Mouse (Mus musculus) myocyte (in vitro differentiated cells): ENCODE data around the gene Aplp2. TPM values are rescaled to one million over a fixed set of nuclear protein-coding genes. Genes with fewer than 3 reads are reported as not detected.
A peak's percentile ranks its signal among the peaks of the same experiment; 100 is the strongest.

Source experiments
- H3K27me3 ChIP-seq: one replicate; pipeline ENCODE4 v1.6.1; 2011; ENCODE audit not compliant: control insufficient read depth, insufficient read depth, insufficient read length
- H3K36me3 ChIP-seq: one replicate; pipeline ENCODE4 v1.6.1; 2011; ENCODE audit not compliant: control insufficient read depth, insufficient read depth
- H3K4me2 ChIP-seq: one replicate; pipeline ENCODE4 v1.6.1; 2011; ENCODE audit warnings: low read depth, control low read depth
- H3K4me3 ChIP-seq: one replicate; pipeline ENCODE4 v1.5.1; 2011; ENCODE audit warnings: mild to moderate bottlenecking, control low read depth, moderate library complexity
- H3K79me2 ChIP-seq: one replicate; pipeline ENCODE4 v1.6.1; 2011; ENCODE audit not compliant: control insufficient read depth, insufficient read depth
- H3ac ChIP-seq: one replicate; pipeline ENCODE4 v1.6.1; 2011; ENCODE audit not compliant: control insufficient read depth, insufficient read length
- CEBPB ChIP-seq: IDR thresholded peaks from 2 replicates; pipeline ENCODE4 v1.6.1; 2011; ENCODE audit warnings: mild to moderate bottlenecking, moderate library complexity; ENCODE audit not compliant: poor library complexity, insufficient read depth, severe bottlenecking
- E2F4 ChIP-seq: IDR thresholded peaks from one replicate; pipeline ENCODE4 v1.6.1; 2011; ENCODE audit warnings: mild to moderate bottlenecking, control low read depth, moderate library complexity; ENCODE audit not compliant: insufficient read depth
- MAX ChIP-seq: IDR thresholded peaks from one replicate; pipeline ENCODE4 v1.6.1; 2011; ENCODE audit warnings: low read depth, mild to moderate bottlenecking, control low read depth
- MYOD1 ChIP-seq, 3 experiments: IDR thresholded peaks; one replicate each; pipeline ENCODE4 v1.6.1; 2011; ENCODE audit warnings: control low read depth in 2 of 3, low read depth in 2 of 3, mild to moderate bottlenecking in 2 of 3, moderate library complexity in 1 of 3; ENCODE audit not compliant: insufficient read length in 2 of 3, control insufficient read depth in 1 of 3
- MYOG ChIP-seq, 3 experiments: IDR thresholded peaks; one replicate each; pipeline ENCODE4 v1.6.1; 2011; ENCODE audit warnings: control low read depth in 2 of 3, low read depth in 2 of 3, mild to moderate bottlenecking in 2 of 3; ENCODE audit not compliant: insufficient read length in 2 of 3, control insufficient read depth in 1 of 3, insufficient read depth in 1 of 3
- POLR2A ChIP-seq: IDR thresholded peaks from one replicate; pipeline ENCODE4 v1.6.1; 2011; ENCODE audit warnings: low read depth, mild to moderate bottlenecking, control low read depth, moderate library complexity; ENCODE audit not compliant: insufficient read length
- POLR2AphosphoS2 ChIP-seq: IDR thresholded peaks from one replicate; pipeline ENCODE4 v1.6.1; 2011; ENCODE audit warnings: low read depth, control low read depth; ENCODE audit not compliant: insufficient read length
- REST ChIP-seq: IDR thresholded peaks from one replicate; pipeline ENCODE4 v1.6.1; 2011; ENCODE audit warnings: mild to moderate bottlenecking, control low read depth, moderate library complexity; ENCODE audit not compliant: insufficient read depth, insufficient read length
- SRF ChIP-seq: IDR thresholded peaks from one replicate; pipeline ENCODE4 v1.6.1; 2011; ENCODE audit warnings: low read depth; ENCODE audit not compliant: control insufficient read depth, insufficient read length
- TCF12 ChIP-seq: IDR thresholded peaks from one replicate; pipeline ENCODE4 v1.6.1; 2011; ENCODE audit warnings: mild to moderate bottlenecking, control low read depth; ENCODE audit not compliant: poor library complexity, insufficient read depth, severe bottlenecking
- TCF3 ChIP-seq: IDR thresholded peaks from one replicate; pipeline ENCODE4 v1.6.1; 2011; ENCODE audit warnings: low read depth, control low read depth; ENCODE audit not compliant: insufficient read length
- USF1 ChIP-seq: IDR thresholded peaks from one replicate; pipeline ENCODE4 v1.6.1; 2011; ENCODE audit warnings: low read depth, mild to moderate bottlenecking, control low read depth, moderate library complexity
- polyA plus RNA-seq: library from polyadenylated mRNA; unstranded; fragments of >200 nt; fragmentation: generic; extraction: Trizol; gene quantifications from one replicate; pipeline ENCODE4 v1.2.1, GENCODE M21; 2012; ENCODE audit warnings: missing spikeins

The Aplp2 gene
- polyA plus RNA-seq, 1 experiment: 65.7 TPM

DNA sequence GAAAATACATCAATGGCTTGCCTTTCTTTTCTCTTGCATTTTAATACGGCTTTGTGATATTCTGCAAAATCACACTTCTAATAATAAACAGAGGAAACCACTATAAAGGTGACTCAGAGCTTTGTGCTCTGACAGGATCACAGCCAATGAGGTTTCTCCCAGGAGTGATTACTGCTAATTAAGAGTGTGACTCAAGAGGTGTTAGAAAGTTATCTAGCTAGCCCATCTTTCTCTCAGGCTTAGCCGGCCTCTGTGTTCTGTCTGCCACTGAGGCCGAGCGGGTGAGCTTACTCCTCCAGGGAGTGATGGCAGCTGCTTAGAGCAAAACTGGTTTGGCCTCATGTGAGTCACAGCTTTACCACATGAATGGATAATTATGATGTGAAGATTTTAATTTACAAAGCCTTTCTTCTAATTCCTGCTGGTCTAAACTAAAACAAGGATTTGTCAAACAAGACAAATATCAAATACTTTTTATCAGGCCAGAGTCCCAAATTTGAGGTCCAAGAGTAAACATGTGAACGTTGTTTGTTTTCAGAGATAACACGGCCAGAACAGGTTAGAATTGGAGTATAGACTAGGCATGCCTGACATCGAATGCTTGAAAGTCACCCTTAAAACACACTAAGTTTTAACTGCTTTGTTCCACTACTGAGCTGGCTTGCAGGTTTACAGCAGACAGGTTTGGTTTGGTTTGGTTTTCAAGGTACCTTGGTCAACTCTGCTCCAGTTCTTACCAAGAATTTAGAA lies 6.2 kb upstream of the Aplp2 start:
- no peak overlapping the region for H3ac ChIP-seq
- no peak overlapping the region for H3K4me2 ChIP-seq
- no peak overlapping the region for H3K4me3 ChIP-seq
- H3K27me3 ChIP-seq: no peaks in the 10 kb centered on the region
- H3K36me3 ChIP-seq: no peaks in the 10 kb centered on the region
- H3K79me2 ChIP-seq: no peaks in the 10 kb centered on the region
- TF ChIP-seq REST: no peak

DNA sequence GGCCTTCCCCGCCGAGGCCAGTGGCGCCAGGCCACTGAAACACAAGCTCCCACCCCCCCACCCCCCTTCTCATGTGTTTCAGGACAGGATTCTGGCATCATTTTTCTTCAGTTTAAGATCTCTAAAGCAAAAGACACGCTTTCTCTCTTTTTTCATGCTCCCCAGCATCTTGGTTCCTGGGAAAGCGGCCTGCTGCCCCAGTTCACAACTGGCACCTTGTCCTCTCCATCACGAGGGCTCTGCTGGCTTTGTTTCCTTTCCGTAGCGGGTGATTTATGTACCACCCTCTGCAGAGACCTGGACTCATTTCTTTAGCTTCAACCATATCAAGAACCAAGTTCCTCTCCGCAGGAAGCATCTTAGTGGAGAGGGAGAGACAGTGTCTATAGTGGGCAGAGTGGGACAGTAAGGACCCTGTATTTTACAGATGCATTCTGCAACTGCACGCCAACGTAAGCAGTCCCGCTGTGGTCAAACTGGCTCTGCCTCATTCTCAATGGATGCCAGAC lies 939 bp upstream of the Aplp2 start:
- peak overlapping the region; percentile 68 for H3K4me2 ChIP-seq

DNA sequence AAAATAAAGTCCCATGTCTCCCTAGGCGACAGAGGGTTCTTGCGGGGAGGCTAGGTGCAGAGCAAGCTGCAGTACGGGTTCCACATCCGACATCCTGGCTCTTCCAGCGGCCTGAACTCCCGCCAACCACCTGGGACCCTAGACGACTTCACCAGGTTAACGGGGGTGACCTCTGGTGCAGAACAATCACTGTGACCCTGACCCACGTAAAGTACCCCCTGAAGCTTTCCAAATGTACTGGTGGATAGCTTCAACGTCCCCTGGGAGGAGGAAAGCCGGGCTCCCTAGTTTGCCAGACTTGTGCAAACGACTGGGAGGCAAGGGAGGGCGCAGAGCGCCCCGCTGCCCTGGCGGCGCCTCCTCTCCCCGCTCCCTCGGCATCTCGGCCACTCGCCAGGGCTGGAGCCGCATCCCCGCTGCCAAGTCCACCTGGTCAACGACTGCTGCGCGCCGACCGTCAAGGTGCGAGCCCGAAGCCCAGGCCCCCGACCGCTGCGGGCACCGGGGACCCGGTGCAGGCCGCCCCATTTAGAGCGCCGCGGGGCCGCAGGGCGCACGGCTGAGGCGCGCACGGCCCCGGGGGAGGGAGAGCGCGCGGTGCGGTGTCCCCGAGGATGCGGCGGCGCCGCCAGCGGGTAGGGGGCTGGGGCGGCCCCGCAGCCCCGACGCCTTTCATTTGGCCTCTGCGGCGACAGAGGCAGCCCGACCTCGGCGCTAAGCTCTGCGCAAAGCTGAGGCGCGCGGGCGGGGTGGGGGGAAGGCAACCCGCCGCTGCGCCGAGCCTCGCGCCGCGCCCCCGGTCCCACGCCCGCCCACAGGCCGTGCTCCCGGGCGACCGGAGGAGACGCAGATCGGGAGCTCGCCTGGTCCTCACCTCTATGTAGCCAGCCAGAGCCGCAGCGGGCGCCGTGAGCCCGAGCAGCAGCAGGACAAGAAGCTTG lies 596 bp downstream of the Aplp2 start:
- peak overlapping the region; percentile 40 for H3K4me3 ChIP-seq
- peak overlapping the region; percentile 100 for H3ac ChIP-seq
- no peaks in the 10 kb centered on the region for H3K27me3 ChIP-seq
- H3K4me2 ChIP-seq: peak overlapping the region; percentile 90
- TF ChIP-seq POLR2AphosphoS2 (no peak), MYOD1 (IDR thresholded peaks at IDR 0.05; ENCODE audit: control insufficient read depth in 1 of 3, insufficient read length in 2 of 3, low read depth in 2 of 3) (no peak), MAX (no peak), MYOG (IDR thresholded peaks at IDR 0.05; ENCODE audit: control insufficient read depth in 1 of 3, insufficient read depth in 1 of 3, insufficient read length in 2 of 3, low read depth in 2 of 3) (no peak), POLR2A (no peak), TCF3 (no peak), CEBPB (no peak), TCF12 (no peak), E2F4 (no peak), REST (no peak), SRF (no peak), USF1 (no peak)
- no peaks in the 10 kb centered on the region for H3K36me3 ChIP-seq
- H3K79me2 ChIP-seq: peaks cover 26% of the 10 kb centered on the region

More for the DNA sequence above, 939 bp upstream of the Aplp2 start:
- no peak for TF ChIP-seq SRF
- no peak for TF ChIP-seq MYOD1 (IDR thresholded peaks at IDR 0.05; ENCODE audit: control insufficient read depth in 1 of 3, insufficient read length in 2 of 3, low read depth in 2 of 3)
- TF ChIP-seq MYOG (IDR thresholded peaks at IDR 0.05; ENCODE audit: control insufficient read depth in 1 of 3, insufficient read depth in 1 of 3, insufficient read length in 2 of 3, low read depth in 2 of 3): no peak
- TF ChIP-seq TCF3: no peak
- Histone ChIP-seq H3K36me3 (no peaks in the 10 kb centered on the region), H3K4me3 (peak overlapping the region; percentile 40), H3K27me3 (no peaks in the 10 kb centered on the region), H3K79me2 (peaks cover 20% of the 10 kb centered on the region), H3ac (peak overlapping the region; percentile 100)

DNA sequence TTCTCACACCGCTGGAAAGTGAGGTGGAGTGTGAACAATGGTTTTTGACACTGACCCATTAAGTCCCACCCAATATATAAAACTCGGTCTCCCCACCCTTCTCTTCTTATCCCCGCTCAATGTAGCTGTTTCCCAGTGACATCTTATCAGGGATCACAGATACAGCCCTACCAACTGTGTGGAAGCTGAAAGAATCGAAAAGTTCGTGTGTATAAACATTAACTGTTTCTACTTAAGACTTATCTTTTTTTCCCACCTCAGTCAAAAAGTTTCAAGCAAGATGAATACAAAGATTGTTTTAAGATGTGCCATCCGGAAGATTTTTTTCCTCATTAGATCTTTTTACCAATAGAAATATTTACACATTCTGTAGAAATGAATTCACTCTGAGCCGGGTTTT lies 1.5 kb downstream of the Aplp2 start:
- H3K4me3 ChIP-seq: peak overlapping the region; percentile 40
- no peaks in the 10 kb centered on the region for H3K27me3 ChIP-seq
- H3K36me3 ChIP-seq: no peaks in the 10 kb centered on the region
- peak overlapping the region; percentile 90 for H3K4me2 ChIP-seq
- TF ChIP-seq CEBPB (no peak), SRF (no peak), TCF12 (no peak), REST (no peak), POLR2AphosphoS2 (no peak), USF1 (no peak), E2F4 (no peak), POLR2A (no peak), MAX (no peak), TCF3 (no peak), MYOD1 (IDR thresholded peaks at IDR 0.05; ENCODE audit: control insufficient read depth in 1 of 3, insufficient read length in 2 of 3, low read depth in 2 of 3) (no peak), MYOG (IDR thresholded peaks at IDR 0.05; ENCODE audit: control insufficient read depth in 1 of 3, insufficient read depth in 1 of 3, insufficient read length in 2 of 3, low read depth in 2 of 3) (no peak)
- H3K79me2 ChIP-seq: peaks cover 29% of the 10 kb centered on the region
- H3ac ChIP-seq: peak overlapping the region; percentile 100

DNA sequence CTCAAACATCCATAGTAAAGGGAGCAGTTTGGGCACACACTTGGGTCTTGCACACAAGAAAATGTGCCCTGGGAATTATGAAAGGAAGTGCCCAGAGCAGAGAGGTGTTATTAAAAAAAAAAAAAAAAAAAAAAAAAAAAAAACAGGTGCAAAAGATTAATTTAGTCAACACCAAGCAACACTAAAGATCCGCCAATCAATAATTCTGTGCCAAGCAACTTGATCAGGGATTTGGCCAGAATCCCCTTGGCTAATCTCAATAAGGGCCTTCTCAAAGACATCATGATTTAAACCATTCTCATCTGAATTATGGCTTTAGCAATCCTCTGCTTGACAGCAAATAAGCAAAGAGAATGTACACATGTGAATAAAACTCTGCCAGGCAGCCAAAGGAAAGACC lies 2.1 kb downstream of the Aplp2 start:
- Histone ChIP-seq H3K79me2 (peaks cover 29% of the 10 kb centered on the region), H3K4me2 (no peak overlapping the region), H3K4me3 (no peak overlapping the region), H3K36me3 (no peaks in the 10 kb centered on the region), H3K27me3 (no peaks in the 10 kb centered on the region), H3ac (no peak overlapping the region)
- TF ChIP-seq MAX (no peak), USF1 (no peak), CEBPB (no peak), SRF (no peak), POLR2AphosphoS2 (no peak), TCF3 (no peak), E2F4 (no peak), POLR2A (no peak), TCF12 (no peak), MYOD1 (IDR thresholded peaks at IDR 0.05; ENCODE audit: control insufficient read depth in 1 of 3, insufficient read length in 2 of 3, low read depth in 2 of 3) (no peak)
